Mouse (Mus musculus) cerebellum, postnatal 36 days (tissue): ENCODE measurements at regions not wholly inside any gene's neighbourhood (a gene's known extent, or its start where the extent isn't known, plus 50 kb on each side); places are given as distances from the start of the nearest gene placed in this dataset.

Experiments
- DNase-seq, 2 experiments: peaks; one replicate each; pipeline ENCODE4 v3.0.0; 2021 to 2022; ENCODE audit warnings: mixed read lengths in 2 of 2

DNA sequence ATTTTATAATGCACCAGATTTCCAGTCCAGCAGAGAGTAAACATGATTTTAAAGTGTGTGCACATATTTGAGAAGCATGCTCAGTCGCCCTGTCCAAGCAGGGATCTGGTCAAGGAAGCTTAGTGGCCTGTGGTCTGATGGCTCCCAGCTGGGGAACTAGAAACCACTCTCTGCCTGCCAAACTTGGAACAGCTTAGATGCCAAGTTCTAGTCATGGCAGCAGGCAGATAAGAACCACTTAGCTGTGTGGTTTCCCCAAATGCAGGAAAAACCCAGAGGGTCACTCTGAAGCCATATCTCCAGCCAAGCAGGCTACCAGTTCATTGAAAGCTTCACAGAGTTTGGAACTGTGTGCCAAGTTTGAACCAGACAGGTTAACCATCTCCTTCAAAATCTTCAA, 86.1 kb downstream of the Fam114a2 start:
- no peak for DNase-seq

DNA sequence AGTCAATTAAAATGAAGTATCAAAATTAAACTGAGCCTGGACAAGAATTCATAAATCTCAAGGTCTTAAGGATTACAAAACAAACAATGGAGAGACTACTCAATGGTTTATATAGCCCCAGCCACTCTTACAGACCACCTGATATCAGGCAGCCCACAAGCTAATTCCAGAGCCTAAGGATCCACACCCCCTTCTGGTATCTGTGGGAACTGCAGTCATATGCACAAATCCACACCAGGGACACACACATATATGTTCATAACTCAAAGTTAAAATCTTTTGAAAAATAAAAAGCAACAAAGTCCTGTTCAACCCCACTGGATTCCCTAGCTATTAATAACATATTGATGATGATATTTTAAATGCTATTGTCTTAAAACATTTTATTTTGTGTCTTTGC, 86.5 kb downstream of the Fam114a2 start:
- no peak for DNase-seq

DNA sequence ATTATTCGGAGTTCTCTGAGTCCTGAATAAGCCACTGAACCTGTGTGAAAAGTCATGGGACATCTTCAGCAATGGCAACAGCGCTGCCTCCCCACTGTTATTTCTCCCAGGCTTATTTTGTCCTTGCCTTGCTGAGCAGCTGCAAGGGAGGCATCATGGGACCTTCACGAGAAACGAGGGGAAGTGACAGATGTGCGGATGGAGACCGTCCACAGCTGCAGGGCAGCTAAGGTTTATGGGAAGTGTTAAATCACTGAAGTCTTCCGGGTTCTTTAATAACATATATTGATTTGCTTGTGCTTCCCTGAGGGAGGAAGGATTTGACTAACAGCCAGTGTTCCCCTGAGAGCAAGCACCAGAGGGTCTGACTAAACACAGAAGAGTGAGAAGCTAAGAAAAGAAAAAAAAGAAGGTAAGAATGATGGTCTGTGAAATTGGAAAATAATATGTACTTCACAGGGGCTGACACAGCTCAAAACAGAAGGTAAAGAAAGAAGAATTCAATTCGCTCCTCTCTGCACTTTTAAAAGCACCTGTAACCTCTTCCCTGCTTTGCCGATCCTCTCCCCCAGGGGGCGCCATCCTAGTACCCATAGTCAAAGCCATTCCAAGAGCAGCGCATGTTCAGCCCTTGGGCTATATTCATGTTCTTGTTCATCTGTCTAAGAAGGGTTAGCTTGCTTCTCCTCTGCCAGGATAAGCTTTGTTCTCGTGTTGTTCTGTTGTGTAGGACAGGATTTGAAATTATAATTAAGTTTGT, 92.2 kb downstream of the Fam114a2 start:
- DNase-seq: peak; percentile 7 to 16

DNA sequence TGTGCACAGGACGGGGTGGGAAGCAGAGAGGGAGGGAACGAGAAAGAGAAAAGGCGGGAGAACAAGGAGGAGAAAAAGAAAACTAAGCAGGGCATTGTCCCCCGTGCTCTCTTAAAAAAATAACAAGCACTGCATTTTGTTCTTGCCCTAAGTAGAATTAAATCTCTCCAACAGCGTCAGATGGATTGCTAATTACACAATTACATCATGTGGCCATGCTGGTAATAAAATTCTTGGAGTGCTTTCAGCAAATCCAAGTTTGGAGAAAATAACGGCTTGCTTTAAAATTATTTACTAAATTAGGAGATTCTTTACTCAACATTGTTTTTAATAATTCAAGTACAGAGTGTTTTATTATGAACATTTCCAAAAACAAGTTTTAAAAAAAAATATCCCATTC, 99.0 kb downstream of the Fam114a2 start:
- no peak for DNase-seq

DNA sequence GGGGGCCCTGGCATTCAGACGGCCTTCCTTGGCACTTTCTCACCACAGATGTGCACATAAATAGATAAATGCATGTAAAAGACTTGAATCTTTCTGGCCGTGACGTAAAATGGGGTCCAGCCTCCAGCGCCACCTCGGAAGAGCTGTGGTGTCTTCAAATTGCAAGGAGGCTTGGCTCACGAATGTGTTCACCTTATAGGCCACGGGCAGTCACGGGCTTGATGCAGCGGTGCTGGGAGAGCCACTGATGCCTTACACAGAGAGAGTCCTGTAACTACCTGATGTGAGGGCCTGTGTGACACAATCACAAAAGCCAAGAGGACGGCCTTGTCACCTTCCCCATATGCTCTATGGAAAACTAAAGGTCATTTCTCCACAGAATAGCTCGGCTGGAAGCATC, 102.4 kb downstream of the Fam114a2 start:
- DNase-seq: no peak

DNA sequence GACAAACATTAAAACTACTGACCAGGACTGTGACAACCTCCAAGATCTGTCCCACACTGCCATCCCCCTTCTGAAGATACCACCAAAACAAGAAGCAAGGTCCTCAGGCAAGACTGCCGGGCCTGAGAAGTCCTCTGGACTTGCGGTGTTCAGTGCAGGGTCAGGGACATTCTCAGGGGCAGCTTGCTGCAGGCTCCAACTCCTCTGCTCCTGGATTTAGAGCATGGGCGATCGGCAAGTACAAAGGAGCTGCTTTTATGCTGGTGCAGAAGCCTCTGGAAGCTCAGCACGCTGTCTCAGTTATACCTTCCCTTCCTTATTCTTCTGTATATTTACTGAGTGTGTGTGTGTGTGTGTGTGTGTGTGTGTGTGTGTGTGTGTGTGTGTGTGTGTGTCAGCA, 103.2 kb downstream of the Fam114a2 start:
- no peak for DNase-seq

DNA sequence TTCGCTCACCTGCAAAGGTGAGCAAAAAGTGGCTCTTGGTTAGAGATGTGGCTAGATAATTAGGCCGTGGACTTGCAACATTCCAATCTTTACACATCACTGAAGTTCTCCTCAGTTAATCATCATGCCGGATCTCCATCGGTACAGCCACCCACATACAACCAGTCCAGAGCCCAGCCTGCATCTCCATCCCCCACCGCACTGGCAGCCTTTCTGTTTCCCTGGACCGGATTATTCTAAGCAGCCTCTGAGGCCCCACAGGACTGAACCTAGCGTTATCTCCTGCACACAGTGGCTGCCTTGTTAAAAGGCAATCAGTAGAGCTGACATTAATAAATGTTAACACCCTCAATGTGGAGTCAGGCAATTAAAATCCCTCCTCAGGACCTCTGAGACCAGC, 103.7 kb downstream of the Fam114a2 start:
- DNase-seq: no peak

DNA sequence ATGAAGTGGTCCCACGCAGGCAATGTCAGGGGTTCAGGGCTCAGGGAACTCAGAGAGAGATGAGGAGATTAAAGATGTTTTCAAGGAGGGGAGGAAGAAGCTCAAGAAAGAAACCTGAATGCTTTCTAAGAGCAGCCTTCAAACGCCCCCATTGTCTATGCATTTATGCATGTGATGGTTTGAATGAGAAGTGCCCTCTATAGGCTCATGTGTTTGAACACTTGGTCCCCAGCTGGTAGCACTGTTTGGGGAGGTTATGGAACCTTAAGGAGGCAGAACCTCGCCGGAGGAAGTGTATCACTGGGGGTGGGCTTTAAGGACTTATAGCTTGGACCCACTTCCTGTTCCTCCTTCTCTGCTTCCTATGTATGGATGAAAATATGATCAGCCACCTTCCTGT, 105.1 kb downstream of the Fam114a2 start:
- DNase-seq: no peak

DNA sequence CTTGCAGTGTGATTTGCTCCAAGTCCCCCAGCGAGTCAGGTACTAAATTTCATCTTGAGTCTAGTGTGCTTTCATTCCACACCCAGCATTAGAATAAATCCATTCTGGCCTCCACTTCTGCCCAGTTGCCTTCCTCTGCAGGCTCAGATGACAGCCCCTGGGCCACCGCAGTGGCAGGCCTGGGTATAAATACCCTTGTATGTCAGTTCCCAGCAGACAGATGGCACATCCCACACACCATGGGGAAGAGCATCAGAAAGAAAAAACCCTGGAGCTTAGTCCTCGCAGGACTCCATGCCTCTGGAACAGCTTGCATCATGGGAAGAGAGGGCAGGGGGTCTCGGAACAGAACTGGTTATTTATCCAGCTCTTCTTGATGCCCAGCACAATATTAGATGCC, 105.7 kb downstream of the Fam114a2 start:
- DNase-seq: no peak

DNA sequence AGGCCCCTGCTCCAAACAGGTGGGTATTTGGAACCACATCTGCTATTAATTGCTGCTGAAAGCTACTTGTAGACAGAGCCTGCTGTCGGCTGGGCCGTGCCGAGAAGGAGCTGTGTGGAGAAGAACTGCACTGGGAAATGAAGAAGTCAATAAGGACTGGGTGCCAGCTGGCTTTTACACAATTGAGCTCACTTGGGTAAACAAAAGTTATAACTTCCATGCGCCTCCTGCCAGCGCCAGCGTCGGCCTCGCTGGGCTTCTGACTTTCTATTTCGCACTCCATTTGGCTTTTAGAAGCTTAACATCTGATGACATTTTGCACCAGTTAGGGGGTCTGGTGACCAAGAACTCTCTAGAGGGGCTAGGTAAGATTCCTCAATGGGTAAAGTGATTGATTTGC, 114.2 kb downstream of the Fam114a2 start:
- no peak for DNase-seq

DNA sequence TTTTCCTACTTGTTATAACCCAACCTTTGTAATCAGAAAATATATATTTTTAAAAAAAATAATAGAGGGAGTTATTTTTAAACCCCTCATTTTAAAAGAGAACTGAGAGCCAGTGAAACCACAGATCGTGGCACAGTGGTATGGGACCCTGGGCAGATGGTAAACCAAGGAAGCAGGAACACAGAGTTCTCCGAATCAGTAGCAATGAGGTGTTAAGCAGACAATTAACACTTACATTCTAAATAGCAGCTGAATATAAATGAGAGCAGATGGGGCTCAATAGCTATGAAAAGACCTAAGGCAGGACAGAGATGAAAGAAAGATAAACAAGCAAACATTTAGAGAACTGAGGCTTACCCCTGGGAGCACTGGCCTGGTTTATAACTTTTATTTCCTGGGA, 116.8 kb downstream of the Fam114a2 start:
- DNase-seq: no peak

DNA sequence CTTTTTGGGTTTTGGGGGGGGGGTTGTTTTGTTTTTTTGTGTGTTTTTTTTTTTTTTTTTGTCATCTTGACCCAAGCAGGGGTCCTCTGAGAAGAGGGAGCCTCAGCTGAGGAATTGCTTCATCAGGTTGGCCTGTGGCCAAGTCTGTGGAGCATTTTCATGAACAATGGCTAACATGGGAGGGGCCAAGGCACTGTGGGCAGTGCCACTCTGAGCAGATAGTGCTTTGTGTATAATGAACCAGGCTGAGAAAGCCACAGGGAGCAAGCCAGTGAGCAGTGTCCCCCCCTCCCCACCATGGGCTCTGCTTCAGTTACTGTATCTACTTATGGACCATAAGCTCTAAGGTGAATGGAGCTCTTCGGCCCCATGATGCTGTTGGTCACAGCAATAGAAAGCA, 119.1 kb downstream of the Fam114a2 start:
- DNase-seq: no peak

DNA sequence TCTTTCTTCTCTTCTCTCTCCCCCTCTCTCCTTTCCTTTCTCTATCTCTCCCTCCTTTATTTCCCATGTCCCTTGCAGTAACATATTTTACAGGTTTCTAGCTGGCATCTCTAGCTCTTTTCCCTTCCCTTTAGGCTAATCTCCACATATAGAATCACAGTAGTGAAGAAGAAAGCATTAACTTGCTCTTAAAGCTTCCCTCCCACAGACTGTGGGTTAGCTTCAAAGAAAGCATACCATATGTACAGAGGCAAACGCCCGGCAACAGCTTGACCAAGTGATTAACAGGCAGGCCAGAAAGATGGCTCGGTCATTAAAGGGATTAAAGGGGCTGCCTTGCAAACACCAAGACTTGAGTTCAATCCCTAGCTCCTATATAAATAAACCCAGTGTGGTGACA, 122.0 kb downstream of the Fam114a2 start:
- DNase-seq: no peak

DNA sequence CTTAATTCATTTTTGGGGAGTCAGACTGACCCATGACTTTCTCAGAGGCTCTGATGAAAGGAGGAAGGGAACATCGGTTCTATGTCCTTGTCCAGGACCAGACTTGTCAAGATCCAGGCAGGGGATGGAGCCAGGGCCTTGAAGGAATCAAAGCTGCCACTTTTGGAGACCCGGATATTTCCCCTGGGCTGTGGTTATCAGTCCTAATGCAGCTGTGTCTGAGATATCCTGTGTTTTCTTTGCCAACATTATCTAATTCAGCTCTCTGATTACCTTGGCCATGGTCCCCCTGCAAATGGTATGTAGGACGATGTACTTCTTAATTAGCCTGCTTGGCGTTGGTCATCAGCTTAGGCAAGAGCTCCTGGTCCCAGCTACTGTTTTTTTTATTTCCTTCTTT, 127.6 kb downstream of the Fam114a2 start:
- DNase-seq: no peak
